Mouse (Mus musculus): Measurements from ENCODE around the gene Nrcam. TPM values are rescaled to one million over a fixed set of nuclear protein-coding genes. Genes with fewer than 3 reads are reported as not detected.

Nrcam gene
- polyA plus RNA-seq, 1 experiment from 2014 or later = 22.0 TPM

GRCm38 (mm10) chr12:44498872-44499271, 170.2 kb downstream of the Nrcam start:
- no peaks in the 10 kb centered on the region for H3K27me3 ChIP-seq
- 80% methylated on average over 5 of the region's 5 CpGs for WGBS
- ATAC-seq (ENCODE audit: borderline replicate concordance, extremely low read depth, low FRiP score, low TSS enrichment) = no peak

GRCm38 (mm10) chr12:44501807-44502487, 173.3 kb downstream of the Nrcam start:
- Histone ChIP-seq H3K27ac (no peak overlapping the region), H3K36me3 (no peaks in the 10 kb centered on the region), H3K4me2 (no peak overlapping the region), H3K27me3 (no peaks in the 10 kb centered on the region), H3K9me3 (no peaks in the 10 kb centered on the region), H3K4me1 (0 out of 2 replicates have a peak, but pooled peaks cover 4% of the 10 kb centered on the region), H3K4me3 (no peak overlapping the region), H3K9ac (no peak overlapping the region)
- WGBS = 58% methylated on average over 5 of the region's 5 CpGs
- no peak for ATAC-seq (ENCODE audit: borderline replicate concordance, extremely low read depth, low FRiP score, low TSS enrichment)

More at GRCm38 (mm10) chr12:44498872-44499271, 170.2 kb downstream of the Nrcam start:
- H3K27ac ChIP-seq = no peak overlapping the region
- no peak overlapping the region for H3K4me3 ChIP-seq
- H3K9me3 ChIP-seq = no peaks in the 10 kb centered on the region
- H3K4me1 ChIP-seq = 0 out of 2 replicates have a peak, but pooled peaks cover 4% of the 10 kb centered on the region
- H3K4me2 ChIP-seq = no peak overlapping the region
- H3K36me3 ChIP-seq = no peaks in the 10 kb centered on the region
- H3K9ac ChIP-seq = no peak overlapping the region

- ATAC-seq (ENCODE audit: borderline replicate concordance, extremely low read depth, low FRiP score, low TSS enrichment) = no peak
- no peaks in the 10 kb centered on the region for H3K9me3 ChIP-seq
- H3K4me1 ChIP-seq = 0 out of 2 replicates have a peak, but pooled peaks cover 4% of the 10 kb centered on the region
- no peaks in the 10 kb centered on the region for H3K27me3 ChIP-seq
- no peaks in the 10 kb centered on the region for H3K36me3 ChIP-seq
- no peak overlapping the region for H3K4me2 ChIP-seq
- no peak overlapping the region for H3K27ac ChIP-seq
- no peak overlapping the region for H3K9ac ChIP-seq
- no peak overlapping the region for H3K4me3 ChIP-seq
- WGBS = 91% methylated on average over 4 of the region's 4 CpGs
These were observed 175.1 kb downstream of the Nrcam start for GRCm38 (mm10) chr12:44503737-44504136.

- Histone ChIP-seq H3K9ac (no peak overlapping the region), H3K36me3 (no peaks in the 10 kb centered on the region), H3K4me2 (no peak overlapping the region), H3K4me3 (no peak overlapping the region), H3K4me1 (no peaks in the 10 kb centered on the region), H3K27me3 (no peaks in the 10 kb centered on the region), H3K27ac (no peak overlapping the region), H3K9me3 (no peaks in the 10 kb centered on the region)
- WGBS = 79% methylated on average over 3 of the region's 3 CpGs
- no peak for ATAC-seq (ENCODE audit: borderline replicate concordance, extremely low read depth, low FRiP score, low TSS enrichment)
These were observed 179.9 kb downstream of the Nrcam start for GRCm38 (mm10) chr12:44508635-44509034.

DNA sequence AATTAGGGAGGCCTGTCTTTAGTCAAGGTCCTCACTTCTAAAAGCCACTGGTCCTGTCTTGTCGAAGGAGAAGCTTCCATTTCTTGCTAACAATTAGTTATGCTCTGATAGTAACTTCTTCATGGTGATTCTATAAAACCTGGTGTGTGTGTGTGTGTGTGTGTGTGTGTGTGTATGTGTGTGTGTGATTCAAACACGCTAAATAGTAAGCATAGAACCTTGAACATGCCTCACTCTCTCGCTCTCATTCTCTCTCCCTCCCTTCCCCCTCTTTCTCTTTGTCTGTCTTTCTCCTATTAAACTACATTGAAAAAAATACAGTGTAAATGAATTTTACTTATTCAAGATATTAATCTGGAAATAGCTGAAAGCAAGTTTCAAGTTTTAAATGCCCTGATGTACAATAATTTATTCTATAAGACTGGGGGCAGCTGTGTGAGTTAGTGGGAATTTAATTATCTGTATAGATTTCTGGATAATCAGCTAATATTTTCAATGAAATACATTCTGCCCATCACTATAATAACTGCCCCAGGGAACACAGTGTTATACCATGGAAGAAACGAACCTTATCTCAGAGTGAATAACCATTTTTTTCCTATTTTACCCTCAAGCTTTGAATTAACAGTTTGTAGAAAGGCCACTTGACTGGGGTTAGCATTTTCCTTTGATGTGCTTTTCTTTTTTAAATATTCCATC, 180.9 kb downstream of the Nrcam start:
- Histone ChIP-seq H3K27me3 (no peaks in the 10 kb centered on the region), H3K36me3 (no peaks in the 10 kb centered on the region), H3K4me3 (no peak overlapping the region), H3K9ac (no peak overlapping the region), H3K4me2 (no peak overlapping the region), H3K4me1 (no peaks in the 10 kb centered on the region), H3K9me3 (no peaks in the 10 kb centered on the region), H3K27ac (no peak overlapping the region)
- 68% methylated on average over 4 of the region's 4 CpGs for WGBS
- no peak for ATAC-seq (ENCODE audit: borderline replicate concordance, extremely low read depth, low FRiP score, low TSS enrichment)

DNA sequence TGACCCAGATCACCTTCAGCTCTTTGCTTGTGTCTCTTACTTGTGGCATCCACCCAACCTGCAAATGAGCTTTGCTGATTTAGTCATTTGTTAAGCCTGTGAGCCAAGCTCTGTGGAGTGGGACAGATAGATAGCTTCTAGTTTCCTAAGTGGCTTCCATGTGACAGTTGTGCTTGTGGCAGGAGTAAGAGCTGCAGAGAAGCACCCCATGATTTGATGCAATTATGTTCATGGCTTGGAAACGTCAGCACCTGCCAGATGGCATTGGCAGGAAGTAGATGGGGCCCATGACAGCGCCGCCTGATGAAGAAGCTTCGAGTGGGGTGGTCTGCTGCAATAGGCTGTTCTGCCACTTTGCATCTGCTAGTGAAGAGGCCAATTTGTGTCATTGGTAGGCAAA, 186.4 kb downstream of the Nrcam start:
- no peak for ATAC-seq (ENCODE audit: borderline replicate concordance, extremely low read depth, low FRiP score, low TSS enrichment)
- Histone ChIP-seq H3K9ac (no peak overlapping the region), H3K27ac (no peak overlapping the region), H3K4me3 (no peak overlapping the region), H3K4me2 (no peak overlapping the region), H3K4me1 (no peaks in the 10 kb centered on the region), H3K27me3 (no peaks in the 10 kb centered on the region), H3K36me3 (no peaks in the 10 kb centered on the region), H3K9me3 (no peaks in the 10 kb centered on the region)
- WGBS = 60% methylated on average over 4 of the region's 4 CpGs

DNA sequence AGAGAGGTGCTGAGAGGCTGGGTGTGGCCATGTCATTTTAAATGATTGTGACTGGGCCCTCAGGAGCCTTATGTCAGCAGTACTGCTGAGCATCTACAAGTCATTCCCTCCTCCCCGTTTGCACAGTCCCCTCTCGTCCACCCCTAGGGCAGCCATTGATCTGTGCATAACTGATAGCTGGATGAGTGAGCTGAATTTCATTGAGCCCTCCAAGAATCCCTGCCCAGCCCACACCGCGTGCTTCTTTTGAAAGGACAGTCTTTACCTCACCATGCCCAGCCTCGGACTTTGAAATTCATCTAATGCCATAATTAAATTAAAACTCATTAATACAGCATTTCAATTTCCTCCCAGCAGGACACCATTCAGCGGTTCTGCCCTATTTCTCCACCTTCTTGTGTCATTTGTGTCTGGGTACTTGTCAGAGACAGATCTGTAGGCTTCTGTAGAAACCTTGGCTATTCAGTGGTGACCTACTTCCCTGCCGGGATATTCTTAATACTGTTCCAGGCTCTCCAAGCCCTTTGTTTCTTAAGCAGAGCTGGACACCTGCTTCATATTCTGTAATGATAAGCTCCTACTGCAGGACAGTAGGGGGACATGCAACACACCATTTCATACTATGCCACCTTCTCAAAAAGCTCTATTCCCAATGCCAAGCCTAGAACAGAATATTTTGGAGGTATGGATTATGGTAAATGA, 190.9 kb downstream of the Nrcam start:
- Histone ChIP-seq H3K4me1 (no peaks in the 10 kb centered on the region), H3K27me3 (no peaks in the 10 kb centered on the region), H3K4me2 (no peak overlapping the region), H3K9me3 (no peaks in the 10 kb centered on the region), H3K36me3 (no peaks in the 10 kb centered on the region), H3K27ac (no peak overlapping the region), H3K9ac (no peak overlapping the region), H3K4me3 (no peak overlapping the region)
- WGBS = 63% methylated on average over 7 of the region's 7 CpGs
- no peak for ATAC-seq (ENCODE audit: borderline replicate concordance, extremely low read depth, low FRiP score, low TSS enrichment)

DNA sequence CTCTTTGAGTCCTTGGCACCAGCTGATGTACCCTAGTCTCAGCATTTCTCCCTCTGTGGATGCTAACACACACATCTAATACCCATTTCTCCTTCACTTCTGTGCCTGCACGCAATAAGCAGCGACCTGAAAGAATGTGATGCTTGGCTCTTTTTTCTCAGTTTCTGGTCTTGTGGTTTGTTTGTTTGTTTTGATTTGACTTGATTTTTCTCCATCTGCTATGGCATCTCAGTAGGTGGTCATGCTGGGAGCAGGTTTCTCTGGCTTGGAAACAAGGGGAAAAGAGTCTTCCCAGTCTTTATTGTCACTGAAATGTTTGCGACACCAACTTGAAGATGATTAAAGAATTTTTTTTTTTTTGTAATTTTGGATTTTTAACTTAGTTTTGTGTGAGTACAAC, 192.8 kb downstream of the Nrcam start:
- no peak for ATAC-seq (ENCODE audit: borderline replicate concordance, extremely low read depth, low FRiP score, low TSS enrichment)
- Histone ChIP-seq H3K4me2 (no peak overlapping the region), H3K4me1 (no peaks in the 10 kb centered on the region), H3K36me3 (no peaks in the 10 kb centered on the region), H3K27me3 (no peaks in the 10 kb centered on the region), H3K27ac (no peak overlapping the region), H3K9me3 (no peaks in the 10 kb centered on the region), H3K9ac (no peak overlapping the region), H3K4me3 (no peak overlapping the region)
- WGBS = 73% methylated on average over 3 of the region's 3 CpGs

GRCm38 (mm10) chr12:44524621-44525565, 196.2 kb downstream of the Nrcam start:
- Histone ChIP-seq H3K4me2 (no peak overlapping the region), H3K4me3 (no peak overlapping the region), H3K27ac (no peak overlapping the region), H3K36me3 (no peaks in the 10 kb centered on the region), H3K27me3 (no peaks in the 10 kb centered on the region), H3K4me1 (no peaks in the 10 kb centered on the region), H3K9me3 (no peaks in the 10 kb centered on the region), H3K9ac (no peak overlapping the region)
- 61% methylated on average over 8 of the region's 8 CpGs for WGBS
- no peak for ATAC-seq (ENCODE audit: borderline replicate concordance, extremely low read depth, low FRiP score, low TSS enrichment)

- Histone ChIP-seq H3K9ac (no peak overlapping the region), H3K4me1 (no peaks in the 10 kb centered on the region), H3K9me3 (no peaks in the 10 kb centered on the region), H3K36me3 (no peaks in the 10 kb centered on the region), H3K4me3 (no peak overlapping the region), H3K27ac (no peak overlapping the region), H3K27me3 (no peaks in the 10 kb centered on the region), H3K4me2 (no peak overlapping the region)
- no peak for ATAC-seq (ENCODE audit: borderline replicate concordance, extremely low read depth, low FRiP score, low TSS enrichment)
- WGBS = 33% methylated on average over 11 of the region's 11 CpGs
These were observed 199.8 kb downstream of the Nrcam start for GRCm38 (mm10) chr12:44528391-44529016.

All from lung, embryonic 15.5 days (tissue).